Mouse (Mus musculus): ENCODE measurements around the gene Ugt1a10.

Gene Ugt1a10

GRCm38 (mm10) chr1:88255466-88255857, 200.3 kb downstream of the Ugt1a10 start:
- no peak for DNase-seq (ENCODE audit: low spot score)

GRCm38 (mm10) chr1:88255989-88256754, 201.0 kb downstream of the Ugt1a10 start:
- no peak for DNase-seq (ENCODE audit: low spot score)

- DNase-seq (ENCODE audit: low spot score), result no peak
Observed at GRCm38 (mm10) chr1:88256886-88257663, 201.9 kb downstream of the Ugt1a10 start.

- DNase-seq (ENCODE audit: low spot score), result no peak
Observed at GRCm38 (mm10) chr1:88257681-88258080, 202.5 kb downstream of the Ugt1a10 start.

- peak; percentile 22 for DNase-seq (ENCODE audit: low spot score)
Observed at GRCm38 (mm10) chr1:88258361-88258760, 203.2 kb downstream of the Ugt1a10 start.

- peak; percentile 86 for DNase-seq (ENCODE audit: low spot score)
Observed at GRCm38 (mm10) chr1:88258881-88259642, 203.9 kb downstream of the Ugt1a10 start.

- DNase-seq (ENCODE audit: low spot score), result no peak
Observed at GRCm38 (mm10) chr1:88259643-88260024, 204.4 kb downstream of the Ugt1a10 start.

- DNase-seq (ENCODE audit: low spot score), result peak; percentile 76
Observed at GRCm38 (mm10) chr1:88260114-88260513, 204.9 kb downstream of the Ugt1a10 start.

GRCm38 (mm10) chr1:88260604-88261377, 205.6 kb downstream of the Ugt1a10 start:
- DNase-seq (ENCODE audit: low spot score), result peak; percentile 37

GRCm38 (mm10) chr1:88261706-88262105, 206.5 kb downstream of the Ugt1a10 start:
- peak; percentile 53 for DNase-seq (ENCODE audit: low spot score)

- DNase-seq (ENCODE audit: low spot score), result peak; percentile 85
Observed at GRCm38 (mm10) chr1:88262255-88262654, 207.1 kb downstream of the Ugt1a10 start.

- peak; percentile 52 for DNase-seq (ENCODE audit: low spot score)
Observed at GRCm38 (mm10) chr1:88262961-88263360, 207.8 kb downstream of the Ugt1a10 start.

- peak; percentile 50 for DNase-seq (ENCODE audit: low spot score)
Observed at GRCm38 (mm10) chr1:88263778-88264177, 208.6 kb downstream of the Ugt1a10 start.

GRCm38 (mm10) chr1:88264237-88264868, 209.2 kb downstream of the Ugt1a10 start:
- DNase-seq (ENCODE audit: low spot score), result peak; percentile 65

- DNase-seq (ENCODE audit: low spot score), result peak; percentile 78
Observed at GRCm38 (mm10) chr1:88264869-88265240, 209.7 kb downstream of the Ugt1a10 start.

GRCm38 (mm10) chr1:88266123-88266522, 210.9 kb downstream of the Ugt1a10 start:
- no peak for DNase-seq (ENCODE audit: low spot score)

- DNase-seq (ENCODE audit: low spot score), result peak; percentile 4
Observed at GRCm38 (mm10) chr1:88267489-88267888, 212.3 kb downstream of the Ugt1a10 start.

- DNase-seq (ENCODE audit: low spot score), result no peak
Observed at GRCm38 (mm10) chr1:88268070-88268469, 212.9 kb downstream of the Ugt1a10 start.
